Mouse (Mus musculus): ENCODE measurements around the gene AF366264.
"Not testable (repeated sequence)": the region's sequence is repeated elsewhere in the genome, so short reads cannot be mapped to it uniquely, and the experiment has no call there.

Gene AF366264

DNA sequence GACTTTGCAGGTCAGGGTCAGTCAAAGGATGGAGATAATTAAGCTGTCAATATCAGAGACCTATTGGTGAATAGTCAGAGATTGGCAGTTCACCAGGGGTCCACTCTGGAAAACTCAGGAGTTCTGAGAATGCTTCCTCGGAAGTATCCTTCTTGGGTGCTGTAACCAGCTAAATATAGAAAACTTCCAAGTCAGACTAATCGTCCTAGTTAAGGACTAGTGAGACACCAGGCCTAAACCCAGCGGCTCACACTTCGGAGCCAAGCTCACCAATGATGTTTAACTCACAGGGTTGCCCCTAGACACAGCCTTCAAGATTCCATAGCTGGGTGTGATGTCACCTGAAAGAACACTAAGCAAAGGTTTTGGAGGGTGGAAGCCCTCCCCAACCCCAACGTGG lies at the start of gene AF366264:
TSS of gene AF366264 (minus strand) at position 101 of the 400 bp plus-strand sequence.
- not testable (repeated sequence) for DNase-seq (ENCODE audit: low spot score)

DNA sequence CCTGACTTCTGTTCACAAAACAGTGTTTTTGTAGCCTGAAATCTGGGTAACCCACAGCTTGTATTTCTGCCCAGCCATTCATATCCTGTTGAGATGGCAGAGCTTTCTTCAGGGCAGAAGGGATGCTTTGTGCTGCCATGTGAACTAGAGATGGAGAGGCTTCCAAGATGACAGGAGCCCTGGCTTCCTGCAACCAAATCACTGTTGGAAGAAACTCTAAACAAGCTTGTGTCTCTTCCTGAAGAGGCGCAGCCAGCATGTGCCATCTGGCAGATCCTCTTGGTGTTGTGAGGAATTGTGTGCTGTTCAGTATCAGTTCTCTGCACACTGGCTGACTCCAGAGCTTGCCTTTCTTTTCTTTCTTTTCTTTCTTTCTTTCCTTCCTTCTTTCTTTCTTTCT lies 5.1 kb upstream of the AF366264 start:
- DNase-seq (ENCODE audit: low spot score): not testable (repeated sequence)

DNA sequence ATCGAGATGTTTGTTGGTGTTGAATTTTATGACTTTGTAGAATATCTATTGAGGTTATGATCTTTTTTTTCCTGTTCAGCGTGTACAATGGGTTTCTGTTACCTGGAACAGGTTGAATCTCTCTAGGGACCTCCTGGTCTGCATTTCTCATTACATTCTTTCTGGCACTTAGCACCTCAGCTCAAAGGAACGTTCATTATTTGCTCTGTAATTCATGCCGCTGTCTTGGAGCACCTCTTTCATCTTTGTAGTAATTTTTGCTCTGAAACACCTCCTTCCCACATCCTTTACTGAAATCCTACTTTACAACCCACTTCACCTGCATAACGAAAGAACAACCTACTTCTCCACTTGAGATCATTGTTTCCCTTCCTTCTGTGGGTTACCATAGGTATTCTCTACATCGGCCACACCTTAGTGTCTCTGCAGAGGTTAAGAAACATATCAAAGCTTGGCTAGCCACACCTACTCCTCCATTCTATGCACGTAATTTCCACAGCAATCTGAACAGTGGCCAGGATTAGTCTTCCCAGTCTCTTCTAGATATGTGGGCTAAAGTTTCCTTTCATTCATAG lies 9.5 kb downstream of the AF366264 start:
- DNase-seq (ENCODE audit: low spot score): no peak

DNA sequence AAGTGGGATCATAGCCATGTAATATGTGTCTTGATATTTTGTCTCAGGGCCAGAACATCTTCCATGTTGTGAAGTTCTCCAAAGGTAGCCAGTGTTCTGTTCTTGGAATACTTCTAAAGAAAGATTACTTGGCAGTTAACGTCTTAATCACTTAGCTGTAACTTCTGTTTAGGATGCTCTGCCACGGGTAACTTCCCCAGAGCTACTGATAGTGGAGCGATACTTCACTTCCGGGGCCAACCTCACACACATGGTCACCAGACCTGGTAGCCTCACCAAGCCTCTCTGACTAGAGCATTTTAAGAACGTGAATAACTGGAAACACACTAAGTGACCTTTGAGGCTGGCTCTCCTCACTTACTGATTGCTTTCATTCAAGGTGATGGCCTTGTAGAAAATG lies 38.6 kb downstream of the AF366264 start:
- DNase-seq (ENCODE audit: low spot score): no peak

DNA sequence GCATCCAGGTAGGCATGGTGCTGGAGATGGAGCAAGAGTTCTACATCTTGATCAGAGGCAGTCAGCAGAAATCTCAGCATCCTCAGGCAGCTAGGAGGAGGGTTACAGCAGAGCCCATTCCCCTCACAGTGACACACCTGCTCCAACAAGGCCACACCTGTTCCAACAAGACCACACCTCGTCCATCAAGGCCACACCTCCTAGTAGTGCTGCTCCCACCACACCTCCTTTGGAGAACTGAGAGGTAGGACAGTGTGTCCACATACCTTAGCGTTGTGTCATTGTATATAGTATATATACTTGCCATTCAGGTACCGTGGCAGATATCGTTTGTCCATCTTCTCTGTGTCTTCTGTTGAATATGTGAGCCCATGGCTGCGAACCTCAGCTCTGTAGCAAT lies 40.5 kb downstream of the AF366264 start:
- no peak for DNase-seq (ENCODE audit: low spot score)

DNA sequence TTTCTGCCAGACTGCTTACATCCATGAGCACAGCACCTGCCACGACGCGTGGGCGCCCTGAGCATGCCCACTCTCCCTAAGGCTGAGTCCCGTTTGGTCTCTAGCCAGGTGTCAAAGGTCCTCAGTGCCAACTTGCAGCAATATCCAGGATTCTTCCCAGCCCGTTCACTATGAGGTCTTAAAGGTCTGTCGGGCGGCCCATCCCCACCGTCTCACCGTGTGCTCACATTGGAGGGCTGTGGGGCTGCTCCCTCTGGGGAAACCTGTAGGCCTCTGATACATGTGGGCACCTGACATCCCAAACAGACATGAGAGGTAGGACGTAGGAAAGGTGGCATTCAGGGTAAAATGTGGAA lies 44.5 kb downstream of the AF366264 start:
- no peak for DNase-seq (ENCODE audit: low spot score)

DNA sequence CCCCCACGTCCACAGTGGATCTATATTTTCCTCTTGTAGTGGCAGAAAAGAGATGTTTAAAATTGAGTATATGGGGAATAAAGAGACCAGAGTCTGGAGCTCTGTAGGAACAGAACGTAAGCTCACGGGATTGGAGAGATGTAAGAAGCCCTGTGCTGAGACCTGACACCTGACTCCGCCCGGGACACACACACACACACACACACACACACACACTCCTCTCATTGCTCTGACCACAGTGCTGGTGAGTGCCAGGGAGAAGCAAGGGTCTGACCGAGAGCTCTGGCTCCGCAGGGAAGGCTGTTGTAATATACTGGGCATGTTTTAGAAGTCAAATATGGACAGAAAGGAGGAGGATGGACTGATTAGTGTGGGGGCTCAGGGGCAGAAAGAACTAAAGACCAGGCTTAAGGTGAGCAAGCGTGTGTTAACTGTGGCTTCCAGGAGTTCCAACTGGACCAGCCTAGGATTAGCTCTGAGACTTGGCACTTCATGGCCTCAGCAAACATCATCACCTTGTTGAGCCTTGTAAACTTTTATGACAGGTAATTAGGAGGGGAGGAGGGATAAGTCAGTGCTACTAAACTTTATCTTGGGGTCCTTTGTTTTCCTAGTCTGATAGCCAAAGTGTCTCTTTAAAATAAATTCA lies 45.0 kb downstream of the AF366264 start:
- DNase-seq (ENCODE audit: low spot score): no peak

DNA sequence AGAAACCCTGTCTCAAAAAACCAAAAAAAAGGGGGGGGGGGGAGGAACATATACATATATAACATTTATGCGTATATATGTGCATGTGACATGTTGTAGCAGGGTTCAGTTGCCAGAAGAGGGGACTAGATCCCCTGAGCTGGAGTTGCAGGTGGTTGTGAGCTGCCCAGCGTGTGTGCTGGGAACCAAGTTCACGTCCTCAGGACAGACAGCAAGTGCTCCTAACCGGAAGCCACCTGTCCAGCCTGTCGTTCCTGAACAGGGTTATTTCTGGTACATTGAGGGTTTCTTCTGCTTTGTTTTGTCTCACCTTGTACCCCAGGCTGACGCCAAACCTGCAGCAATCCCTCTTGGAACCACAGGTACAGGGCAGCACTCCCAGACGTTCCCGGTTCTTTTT lies 48.6 kb downstream of the AF366264 start:
- no peak for DNase-seq (ENCODE audit: low spot score)

DNA sequence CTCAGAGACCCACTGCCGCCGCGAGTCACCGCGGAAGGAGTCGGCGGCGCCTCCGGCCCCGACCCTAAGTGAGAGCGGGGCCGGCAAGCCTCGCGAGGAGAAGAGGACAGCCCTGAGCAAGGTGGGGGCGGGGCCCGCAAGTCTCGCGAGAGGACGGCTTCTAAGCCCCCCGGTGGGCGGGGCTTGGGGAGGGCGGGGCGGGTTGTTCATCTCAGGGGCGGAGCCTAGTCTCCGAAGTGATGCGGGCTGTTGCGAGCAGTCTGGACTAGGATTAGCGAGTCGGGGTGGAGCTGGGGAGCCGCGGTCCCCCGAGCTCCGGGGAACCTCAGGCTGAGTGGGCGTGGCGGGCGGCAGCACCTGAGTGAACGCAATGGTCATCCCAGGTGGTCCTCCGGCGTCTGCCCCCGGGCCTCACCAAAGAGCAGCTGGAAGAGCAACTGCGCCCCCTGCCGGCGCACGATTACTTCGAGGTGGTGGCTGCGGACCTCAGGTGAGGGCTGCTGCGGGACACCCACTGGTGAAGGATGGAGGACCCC lies 52.4 kb downstream of the AF366264 start:
- DNase-seq (ENCODE audit: low spot score): peak; percentile 94

DNA sequence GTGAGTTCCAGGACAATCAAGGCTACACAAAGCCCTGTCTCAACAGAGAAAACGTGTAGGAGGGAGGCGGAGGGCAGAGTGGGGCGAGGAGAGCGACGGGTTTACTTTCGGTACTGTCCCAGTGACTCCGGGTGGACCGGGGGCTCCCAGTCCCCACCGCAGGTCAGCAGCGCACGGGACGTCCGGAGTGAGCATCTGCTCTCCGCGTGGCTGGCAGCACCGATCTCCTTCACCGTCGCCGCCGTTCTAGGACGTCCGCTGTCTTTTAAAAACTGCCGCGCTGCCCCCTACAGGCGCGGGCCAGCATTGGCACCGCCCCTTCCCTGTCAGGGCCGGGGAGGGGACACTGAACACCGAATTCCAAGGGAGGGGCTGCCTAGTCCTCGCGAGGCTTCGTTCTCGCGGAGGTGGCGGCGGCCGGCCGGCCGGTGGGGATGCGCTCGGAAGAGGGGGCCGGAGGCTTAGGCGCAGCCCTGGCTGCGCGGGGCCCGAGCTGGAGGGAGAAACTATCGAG lies 52.9 kb downstream of the AF366264 start, which contains the start of gene Upf3a:
TSS of gene Upf3a (plus strand) at position 366 of the 514 bp plus-strand sequence.
- DNase-seq (ENCODE audit: low spot score): peak; percentile 93

All from T-cell, adult 2 months (primary cell).